Mouse (Mus musculus) A20 (cell line): ENCODE data around the gene Mtif3.
A peak's percentile ranks its signal among the peaks of the same experiment; 100 is the strongest.
"Not testable (repeated sequence)": the region's sequence is repeated elsewhere in the genome, so short reads cannot be mapped to it uniquely, and the experiment has no call there.

Source experiments
- DNase-seq: peaks from one replicate; pipeline ENCODE4 v3.0.0-alpha.2; 2011; ENCODE audit warnings: low read depth, low spot score

Mtif3 gene

DNA sequence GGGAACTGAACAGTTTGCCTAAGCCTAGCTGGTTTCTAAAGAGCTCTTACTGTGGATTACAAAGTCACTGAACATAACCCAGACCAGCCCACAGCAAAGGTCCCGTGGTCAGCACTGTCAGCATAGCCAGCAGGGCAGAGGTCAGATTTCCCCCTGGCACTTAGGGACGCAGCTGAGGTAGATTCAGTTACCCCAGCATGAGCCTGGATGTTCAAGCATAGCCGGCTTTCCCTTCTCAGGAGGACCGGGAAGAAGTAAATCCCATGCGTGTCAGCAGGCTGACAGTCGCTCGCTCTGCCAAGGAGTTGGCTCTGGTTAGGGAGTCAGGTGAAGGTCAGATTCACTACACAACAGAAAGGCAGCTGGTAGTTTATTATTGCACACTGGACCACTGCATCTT is 9.0 kb downstream of the Mtif3 start:
- no peak for DNase-seq

DNA sequence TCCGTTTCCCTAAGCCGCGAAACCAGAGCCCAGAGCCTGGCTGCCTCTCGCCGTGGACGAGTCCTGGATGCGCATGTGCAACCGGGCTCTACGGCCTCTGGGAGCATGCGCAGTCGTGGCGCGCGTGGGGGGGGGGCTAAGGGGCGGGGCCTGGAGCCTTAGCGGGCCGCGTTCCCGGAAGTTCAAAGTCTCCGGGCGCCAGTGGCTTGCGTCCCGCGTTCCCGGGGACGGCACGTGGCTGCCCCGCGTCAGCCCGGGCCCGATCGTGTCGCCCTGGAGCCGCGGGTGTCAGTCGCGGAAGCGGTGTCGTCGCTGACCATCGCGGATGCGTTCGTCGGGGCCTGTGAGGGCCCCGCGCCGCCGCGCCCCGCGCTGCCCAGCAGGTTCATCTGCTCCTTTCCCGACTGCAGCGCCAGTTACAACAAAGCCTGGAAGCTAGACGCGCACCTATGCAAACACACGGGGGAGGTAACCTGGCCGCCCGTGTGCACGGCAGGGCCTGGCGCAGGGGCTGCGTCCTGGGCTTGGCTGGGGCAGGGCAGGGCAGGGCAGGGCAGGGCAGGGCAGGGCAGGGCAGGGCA is 15.0 kb downstream of the Mtif3 start, which contains the start of gene Gtf3a:
Gtf3a (plus strand) TSS at position 150 of the 581 bp plus-strand sequence.
- peak; percentile 87 for DNase-seq

DNA sequence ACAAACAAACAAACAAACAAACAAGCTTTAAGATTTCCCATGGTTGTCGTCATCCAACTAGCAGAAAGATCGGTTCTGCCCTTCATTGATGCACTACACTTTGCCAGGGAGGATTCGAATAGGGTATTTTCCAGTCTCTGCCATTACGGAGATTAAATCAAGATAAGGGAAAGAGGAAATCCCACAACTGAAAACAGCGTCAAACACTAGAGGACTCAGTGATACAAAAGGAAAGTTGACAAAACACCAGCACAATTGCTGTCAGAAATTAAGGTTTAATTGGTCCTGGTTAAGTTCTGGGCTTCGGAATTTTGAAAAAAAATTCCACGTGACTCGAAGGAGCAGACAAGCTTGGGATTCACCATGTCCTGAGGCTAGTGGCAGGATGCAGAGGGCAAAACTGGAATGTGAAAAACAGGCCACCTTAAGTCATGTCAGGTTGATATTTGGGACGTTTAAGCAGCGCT is 15.5 kb downstream of the Mtif3 start:
- DNase-seq, result no peak

DNA sequence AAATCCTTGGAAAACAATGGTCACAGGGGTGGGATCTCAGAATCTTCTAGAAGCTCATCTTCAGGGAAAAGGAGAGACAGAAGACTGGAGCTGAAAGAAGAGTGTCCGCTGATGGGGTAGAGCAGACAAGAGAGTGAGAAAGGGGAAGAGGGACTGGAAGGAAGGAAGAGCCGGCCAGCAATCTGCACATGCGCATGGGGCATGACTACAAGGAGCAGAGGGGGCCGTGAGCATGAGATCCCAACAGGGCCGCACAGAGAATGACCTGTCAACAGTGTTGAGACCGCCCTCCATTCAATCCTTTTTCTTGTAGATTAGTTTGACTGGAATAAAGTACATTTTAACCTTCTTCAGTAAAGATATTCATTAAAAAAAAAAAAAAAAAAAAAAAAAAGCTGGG is 16.1 kb downstream of the Mtif3 start:
- DNase-seq, result no peak

DNA sequence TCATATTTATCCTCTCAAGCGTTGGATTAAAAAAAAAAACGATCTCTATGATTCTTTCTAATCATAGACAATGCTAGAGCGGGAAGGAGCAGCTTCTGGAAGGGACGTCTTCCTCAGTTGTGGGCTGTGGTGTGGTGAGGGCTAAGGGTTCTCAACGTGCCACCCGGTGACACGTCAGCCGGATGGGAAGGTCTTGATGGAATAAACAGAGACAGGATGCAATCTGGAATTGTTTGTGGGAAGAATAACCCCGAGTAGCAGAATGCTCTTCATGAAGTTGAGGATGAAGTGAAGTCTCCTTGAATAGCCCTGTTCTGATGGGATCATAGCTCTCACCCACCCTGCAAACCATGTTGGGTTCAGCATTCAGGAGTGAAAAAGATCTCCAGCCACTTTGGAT is 16.9 kb downstream of the Mtif3 start:
- no peak for DNase-seq

DNA sequence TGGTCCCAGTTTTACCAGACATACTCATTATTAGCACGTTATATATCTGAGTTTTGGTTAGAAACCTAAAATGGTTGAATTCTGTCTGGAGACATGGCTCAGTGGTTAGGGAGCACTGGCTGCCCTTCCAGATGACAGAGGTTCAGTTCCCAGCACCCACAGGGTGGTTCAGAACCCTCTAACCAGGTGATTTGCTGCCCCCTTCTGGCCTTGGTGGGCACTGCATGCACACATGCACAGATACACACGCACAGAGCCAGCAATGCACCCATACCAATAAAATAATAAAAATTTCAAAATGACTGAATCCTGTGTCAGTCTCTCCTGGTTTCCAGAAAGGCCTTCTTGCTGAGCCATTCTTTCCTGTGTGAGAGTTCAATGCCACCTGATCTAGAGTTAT is 19.0 kb downstream of the Mtif3 start:
- DNase-seq, result peak; percentile 23

DNA sequence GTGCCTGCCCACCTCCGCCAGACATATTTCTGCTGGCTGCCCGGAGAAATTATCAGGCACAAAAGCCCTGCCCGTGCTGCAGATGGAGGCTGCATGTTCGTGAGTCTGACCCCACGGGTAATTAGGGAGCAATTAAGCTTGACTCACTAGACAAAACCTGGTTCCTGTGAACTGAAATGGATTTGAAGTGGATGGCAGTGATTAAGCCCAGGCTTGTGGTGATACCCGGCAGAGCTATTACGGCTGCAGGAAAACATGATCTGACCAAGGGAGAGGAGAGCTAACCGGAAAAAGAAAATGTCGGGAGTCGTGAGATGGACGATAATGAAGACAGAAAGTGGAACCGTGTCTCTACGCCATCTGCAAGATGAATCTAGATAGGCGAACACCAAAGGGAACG is 20.6 kb downstream of the Mtif3 start:
- no peak for DNase-seq

DNA sequence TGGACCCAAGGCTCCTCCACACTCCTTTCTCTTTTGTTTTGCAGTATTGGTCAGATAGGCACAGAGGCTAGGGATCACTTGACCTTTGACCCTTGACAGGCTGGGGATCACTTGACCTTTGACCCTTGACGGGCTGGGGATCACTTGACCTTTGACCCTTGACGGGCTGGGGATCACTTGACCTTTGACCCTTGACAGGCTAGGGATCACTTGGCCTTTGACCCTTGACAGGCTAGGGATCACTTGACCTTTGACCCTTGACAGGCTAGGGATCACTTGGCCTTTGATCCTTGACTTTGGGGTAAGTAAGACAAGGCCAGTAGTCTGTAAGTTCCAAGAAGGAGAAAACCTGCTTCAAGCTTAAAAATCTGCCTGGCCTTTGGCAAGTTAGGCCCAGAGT is 21.7 kb downstream of the Mtif3 start:
- DNase-seq, result not testable (repeated sequence)

DNA sequence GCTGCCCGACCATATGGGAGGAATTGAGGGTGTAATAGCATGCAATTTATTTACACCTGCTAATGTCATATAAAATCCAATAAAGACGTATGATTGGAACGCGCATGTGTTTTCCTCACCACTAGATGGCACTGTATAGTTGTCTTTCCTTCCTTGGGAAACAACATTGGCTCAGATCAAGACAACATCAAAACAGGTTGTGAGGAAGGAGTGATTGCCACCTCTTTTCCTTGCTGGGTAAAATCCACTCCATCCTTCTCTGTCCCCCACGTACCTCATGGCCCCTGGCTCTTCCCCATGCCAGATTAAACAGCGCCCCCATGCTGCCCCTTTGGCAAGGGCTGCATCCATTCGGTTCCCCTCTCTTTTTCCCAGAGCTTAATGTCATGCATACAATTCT is 23.4 kb downstream of the Mtif3 start:
- DNase-seq, result peak; percentile 50

DNA sequence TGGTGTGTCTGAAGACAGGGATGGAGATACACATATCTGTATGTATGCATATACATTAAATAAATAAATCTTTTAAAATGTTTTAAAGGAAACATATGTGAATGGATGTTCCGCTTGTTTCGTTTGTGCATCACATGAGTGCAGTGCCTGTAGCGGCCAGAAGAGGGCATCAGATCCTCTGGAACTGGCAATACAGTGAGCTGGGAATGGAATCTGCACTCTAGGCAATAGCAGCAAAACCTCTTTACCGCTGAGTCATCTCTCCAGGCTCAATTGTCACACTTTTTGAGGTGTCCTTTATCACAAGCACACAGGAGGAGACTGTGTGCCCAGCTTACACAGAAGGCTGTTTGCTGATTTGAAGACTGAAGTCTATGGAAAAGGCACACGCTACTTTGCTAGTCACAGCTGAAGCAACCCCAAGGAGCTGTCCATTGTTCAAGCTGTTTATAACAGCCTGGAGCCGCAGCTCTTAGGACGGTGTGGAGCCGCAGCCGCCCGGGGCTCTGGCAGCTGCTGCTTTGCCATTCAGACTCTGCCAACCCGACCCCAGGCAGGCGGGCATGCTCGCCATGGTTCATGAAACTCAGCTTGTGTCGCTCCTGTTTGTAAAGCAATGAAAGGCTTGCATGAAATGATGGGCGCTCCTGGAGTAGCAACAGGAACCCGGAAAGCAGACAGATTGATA is 24.3 kb downstream of the Mtif3 start:
- peak; percentile 23 for DNase-seq

DNA sequence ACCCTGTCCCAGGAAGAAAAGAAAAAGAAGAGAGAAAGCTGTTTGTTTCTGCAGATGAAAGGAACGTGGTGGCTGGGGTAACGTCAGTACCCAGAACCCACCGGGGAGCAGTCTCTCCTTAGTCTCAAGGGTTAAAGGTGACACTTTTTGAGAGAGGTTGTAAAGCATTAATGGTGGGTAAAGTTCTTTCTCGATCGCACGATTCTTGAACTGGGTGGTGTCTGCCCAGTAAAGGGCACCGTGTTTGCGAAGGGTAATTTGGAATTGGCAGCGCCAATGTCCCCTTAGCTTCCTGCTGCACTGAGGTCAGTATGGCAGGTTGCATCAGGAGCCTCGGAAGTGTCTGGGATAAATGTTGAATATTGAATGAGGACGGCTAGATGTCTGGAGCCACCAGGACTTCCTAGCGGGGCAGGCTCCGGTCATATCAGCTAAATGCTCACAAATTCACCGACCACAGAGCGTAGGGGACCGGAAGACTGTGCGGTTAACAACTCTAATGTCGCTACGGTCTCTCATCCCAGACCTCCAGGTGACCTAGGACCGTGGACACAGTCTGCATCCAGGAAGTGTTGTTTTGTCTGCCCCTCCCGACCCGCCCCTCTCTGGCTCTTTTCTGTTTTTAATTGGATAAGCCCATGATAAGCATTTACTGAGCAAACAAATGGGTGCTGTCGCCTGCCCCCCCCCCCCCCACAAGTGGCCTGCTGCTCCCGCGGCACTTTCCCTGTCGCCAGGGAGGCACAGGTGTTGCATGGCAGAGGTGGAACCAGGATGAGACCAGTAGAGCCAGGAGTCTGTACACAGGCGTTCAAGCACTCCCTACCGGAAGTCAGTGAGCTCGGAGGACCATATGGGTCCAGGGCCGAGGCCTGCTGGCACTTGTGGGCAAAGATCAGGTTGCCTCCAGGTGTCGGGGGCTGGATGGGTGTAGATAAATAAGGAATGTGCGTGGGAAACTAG is 25.8 kb downstream of the Mtif3 start:
- DNase-seq, result no peak

DNA sequence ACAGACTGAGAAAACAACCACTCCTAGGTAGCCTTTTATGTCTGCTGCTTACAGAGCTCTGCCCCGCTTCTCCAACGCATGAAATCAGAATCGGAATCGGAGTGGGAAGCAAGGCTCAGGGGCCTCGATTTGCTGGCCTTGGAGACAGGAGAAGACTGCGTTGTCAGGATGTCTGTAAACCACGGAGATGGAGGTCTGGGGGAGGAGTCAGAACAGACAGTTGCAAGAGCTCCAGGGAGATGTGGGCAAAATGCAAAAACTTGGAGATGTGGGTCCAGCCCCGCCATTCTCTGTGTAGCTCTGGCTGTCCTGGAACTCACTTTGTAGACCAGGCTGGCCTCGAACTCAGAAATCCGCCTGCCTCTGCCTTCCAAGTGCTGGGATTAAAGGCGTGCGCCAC is 30.1 kb downstream of the Mtif3 start:
- no peak for DNase-seq

DNA sequence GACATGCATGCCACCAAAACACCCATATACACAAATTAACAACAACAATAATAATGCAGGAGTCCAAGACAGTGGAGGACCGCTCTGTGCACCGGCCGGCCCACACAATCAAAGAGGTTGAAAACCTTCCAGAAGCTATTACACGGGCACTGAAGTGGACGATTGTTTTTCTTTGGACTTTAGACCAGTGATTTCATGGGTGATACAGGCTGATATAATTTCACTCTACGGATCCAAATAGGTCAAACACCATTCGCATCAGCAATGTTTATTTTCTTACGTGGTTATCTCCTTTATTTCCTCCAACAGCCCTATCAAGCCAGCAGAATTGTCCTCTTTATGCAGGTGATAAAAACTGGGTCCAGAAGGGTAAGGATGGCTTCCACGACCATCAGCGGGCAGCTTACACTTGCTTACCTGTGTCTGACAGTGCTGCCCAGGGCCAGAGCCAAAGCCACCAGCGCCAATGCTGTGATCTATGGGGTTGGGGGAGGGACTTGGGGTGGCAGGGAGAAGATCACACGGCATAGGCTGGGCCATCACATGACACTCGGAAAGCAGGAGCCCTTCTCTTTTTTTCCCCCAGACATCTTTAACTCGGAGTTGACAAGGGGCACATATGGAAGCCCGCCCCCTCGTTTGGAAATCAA is 31.6 kb downstream of the Mtif3 start:
- no peak for DNase-seq

DNA sequence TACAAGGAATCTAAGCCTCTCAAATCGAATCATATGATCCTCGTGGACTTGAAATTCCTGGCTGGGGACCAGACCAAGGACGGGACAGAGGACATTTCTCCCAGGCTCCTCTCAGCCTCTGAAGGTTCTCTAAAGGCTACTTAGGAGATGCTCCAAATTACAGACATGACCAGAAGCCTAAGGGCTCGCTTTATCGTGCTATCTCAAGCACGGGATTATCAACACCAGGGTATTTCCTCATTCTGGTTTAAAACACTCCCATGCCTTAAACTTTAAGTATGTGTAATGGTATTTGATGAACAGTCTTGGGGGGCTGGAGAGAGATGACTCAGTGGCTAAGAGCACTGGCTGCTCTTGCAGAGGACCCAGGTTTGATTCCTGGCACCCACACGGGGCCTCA is 32.2 kb downstream of the Mtif3 start:
- no peak for DNase-seq

DNA sequence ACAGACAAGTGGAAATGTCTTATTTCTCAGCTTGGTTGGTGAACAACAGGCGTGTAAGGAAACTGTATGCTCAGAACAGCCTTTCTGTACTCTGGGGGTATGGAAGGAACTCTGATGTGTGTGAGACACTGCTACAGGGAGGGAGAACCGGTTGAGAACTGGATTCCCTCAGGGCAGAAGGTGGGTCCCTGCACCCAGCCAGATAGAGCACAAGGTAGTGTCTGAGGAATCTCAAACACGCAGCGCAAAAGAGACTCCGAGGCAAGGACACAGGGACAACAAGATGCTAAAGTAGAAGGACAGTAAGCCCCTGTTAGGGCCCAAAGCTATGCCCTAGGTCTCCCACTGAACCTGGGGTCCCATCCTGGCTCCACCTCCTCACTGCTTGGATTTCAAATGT is 36.9 kb downstream of the Mtif3 start:
- DNase-seq, result no peak

DNA sequence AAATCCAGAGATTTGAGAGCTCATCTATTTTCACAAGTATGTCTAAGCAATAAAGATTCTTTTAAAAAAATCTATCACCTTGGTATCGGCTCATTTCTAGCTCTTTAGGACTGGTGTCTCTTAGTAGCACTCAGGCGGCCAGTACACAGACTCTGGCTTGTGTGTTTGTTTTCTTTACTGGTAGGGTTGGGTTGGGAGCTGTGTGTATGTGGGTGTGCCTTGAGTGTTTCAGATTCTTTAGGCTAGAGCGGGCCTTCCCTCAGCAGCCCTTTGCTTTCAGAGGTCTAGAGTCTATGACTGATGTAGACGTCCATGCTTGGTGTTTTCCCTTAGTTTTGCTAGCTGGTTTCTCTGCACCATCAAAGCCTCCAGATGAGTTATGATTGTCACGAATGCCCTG is 40.1 kb downstream of the Mtif3 start:
- DNase-seq, result no peak

DNA sequence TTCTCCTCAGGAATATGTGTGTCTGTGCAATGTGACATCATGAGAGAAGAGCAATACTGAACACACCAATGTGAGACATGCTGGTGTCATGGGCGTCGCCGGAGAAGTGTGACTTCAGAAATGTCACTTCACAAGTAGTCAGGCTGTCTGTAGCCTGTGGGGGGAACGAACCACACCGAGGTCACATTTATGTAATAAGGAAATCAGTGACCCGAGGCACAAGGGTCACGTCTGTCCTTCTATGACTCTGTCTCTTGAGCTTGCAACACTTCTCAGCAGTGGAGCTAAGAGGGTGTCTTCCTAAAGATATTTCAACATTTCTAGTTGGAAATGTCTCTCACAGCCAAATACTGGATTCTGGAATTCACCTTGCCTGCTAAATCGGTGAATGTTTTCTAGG is 42.4 kb downstream of the Mtif3 start:
- no peak for DNase-seq

DNA sequence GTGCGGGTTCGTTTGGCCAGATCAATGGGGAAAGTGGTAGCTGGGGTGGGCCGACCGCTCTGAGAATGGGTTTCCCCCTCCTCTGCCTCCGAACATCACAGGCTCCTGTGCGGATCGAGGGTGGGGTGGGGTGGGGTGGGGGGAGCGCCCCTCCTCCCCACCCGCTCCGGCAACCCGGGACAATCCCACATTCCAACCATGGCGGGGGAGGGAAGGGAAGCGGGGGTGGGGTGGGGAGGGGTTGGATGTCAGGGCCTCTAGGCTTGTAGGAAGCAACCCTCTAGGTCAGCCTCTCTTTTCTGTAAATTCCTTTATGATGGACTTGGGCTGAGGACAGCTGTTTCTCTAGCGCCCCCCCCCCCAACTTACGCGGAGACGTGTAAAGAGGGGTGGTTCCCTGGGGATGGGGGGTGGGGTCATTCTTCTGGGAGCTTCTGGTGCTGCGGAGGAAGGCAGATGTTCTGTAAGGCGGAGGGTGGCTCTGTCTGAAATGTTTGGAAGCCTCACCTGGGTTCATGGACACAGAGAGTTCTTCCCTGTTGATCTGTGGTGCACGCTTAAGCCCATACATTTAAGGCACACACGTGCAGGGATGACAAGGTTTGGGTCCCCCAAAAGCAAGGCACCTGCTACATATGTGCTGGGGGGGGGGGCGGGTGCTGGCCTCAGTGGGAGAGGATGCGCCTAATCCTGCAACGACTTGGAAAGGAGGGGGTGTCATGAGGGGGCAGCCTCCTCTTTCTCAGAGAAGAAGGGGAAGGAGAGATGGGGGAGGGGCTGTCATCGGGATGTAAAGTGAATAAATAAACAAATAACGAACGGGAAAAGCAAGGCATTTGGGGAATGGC is 43.1 kb downstream of the Mtif3 start:
- DNase-seq, result no peak

DNA sequence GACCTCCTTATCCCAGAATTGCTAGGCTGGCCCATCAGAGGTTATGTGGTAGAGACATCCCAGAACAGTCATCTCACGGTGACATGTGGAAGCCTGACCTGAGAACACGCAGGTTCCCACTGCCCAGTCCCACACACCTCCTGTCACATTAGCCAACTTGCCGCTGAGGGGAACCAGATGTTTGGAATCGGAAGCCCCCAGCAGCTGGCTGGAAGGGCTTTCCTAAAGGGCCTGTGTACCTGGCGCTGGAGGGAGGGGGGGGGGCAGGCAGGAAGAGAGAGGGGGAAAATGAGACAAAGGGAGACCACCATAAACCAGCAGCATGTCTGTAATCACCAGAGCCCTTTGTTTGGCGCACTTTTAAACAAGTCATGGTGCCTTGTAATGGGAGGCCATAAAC is 43.7 kb downstream of the Mtif3 start:
- DNase-seq, result no peak

DNA sequence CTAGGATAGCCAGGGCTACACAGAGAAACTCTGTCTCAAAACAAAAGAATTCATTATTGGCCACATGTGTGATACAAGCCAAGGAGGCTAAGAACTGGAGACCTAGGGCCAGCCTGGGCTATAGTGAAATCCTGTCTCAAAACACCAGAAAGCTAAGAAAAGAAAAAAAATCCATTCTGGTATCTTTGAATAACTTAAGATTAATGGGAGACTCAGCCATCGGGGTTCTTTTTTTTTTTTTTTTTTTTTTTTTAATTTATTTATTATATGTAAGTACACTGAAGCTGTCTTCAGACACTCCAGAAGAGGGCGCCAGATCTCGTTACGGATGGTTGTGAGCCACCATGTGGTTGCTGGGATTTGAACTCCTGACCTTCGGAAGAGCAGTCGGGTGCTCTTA is 46.2 kb downstream of the Mtif3 start:
- DNase-seq, result not testable (repeated sequence)

DNA sequence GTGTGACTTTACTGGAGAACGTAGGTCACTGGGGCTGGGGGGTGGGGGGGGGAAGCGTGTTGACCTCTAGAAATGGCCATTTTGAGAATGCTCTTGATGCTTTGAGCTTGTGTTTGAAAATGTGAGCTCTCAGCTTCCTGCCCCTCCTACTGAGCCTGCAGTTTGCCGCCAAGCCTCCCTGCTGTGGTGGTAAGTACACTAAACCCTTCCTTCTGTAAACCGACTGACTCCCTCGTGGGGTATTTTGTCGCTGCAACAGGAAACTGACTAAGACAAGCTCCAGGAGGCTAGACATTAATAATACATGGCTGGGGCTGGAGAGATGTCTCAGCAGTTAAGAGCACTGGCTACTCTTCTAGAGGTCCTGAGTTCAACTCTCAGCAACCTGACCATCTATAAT is 46.8 kb downstream of the Mtif3 start:
- no peak for DNase-seq
